Mouse (Mus musculus): ENCODE results near the gene Timm50. TPM values are rescaled to one million over a fixed set of nuclear protein-coding genes. Genes with fewer than 3 reads are reported as not detected.
A peak's percentile ranks its signal among the peaks of the same experiment; 100 is the strongest.

The Timm50 gene
- total and polyA plus RNA-seq, 3 experiments, result 66.6 to 101 (median 99.9) TPM

- no peak for DNase-seq
Observed at GRCm38 (mm10) chr7:28268576-28268975, 43.3 kb downstream of the Timm50 start.

GRCm38 (mm10) chr7:28268042-28268531 lies 43.8 kb downstream of the Timm50 start:
- peak; percentile 84 for DNase-seq

- peak; percentile 91 for DNase-seq
Observed at GRCm38 (mm10) chr7:28267129-28268041, 44.5 kb downstream of the Timm50 start, which contains the start of gene Eid2. Gene Eid2, plus strand, starts transcription at chr7:28267881.

- no peak for DNase-seq
Observed at GRCm38 (mm10) chr7:28265391-28265790, 46.5 kb downstream of the Timm50 start.

GRCm38 (mm10) chr7:28263786-28264185 lies 48.1 kb downstream of the Timm50 start:
- DNase-seq, result peak; percentile 69

- DNase-seq, result no peak
Observed at GRCm38 (mm10) chr7:28262861-28263260, 49.0 kb downstream of the Timm50 start.

Other genes with a start within 250 kb of the Timm50 start
- not detected for gene Fcgbp, start 240.8 kb downstream of the Timm50 start, total RNA-seq (2021)
- 0.04 and 0.07 TPM in 2 replicates for gene Fcgbp, start 240.8 kb downstream of the Timm50 start, polyA plus RNA-seq (2012; rRNA removed)
- not detected for gene 9530053A07Rik, start 182.6 kb downstream of the Timm50 start, total RNA-seq (2021)
- 0.01 TPM in 1 of 2 replicates, not detected in the other for gene 9530053A07Rik, start 182.6 kb downstream of the Timm50 start, polyA plus RNA-seq (2012; rRNA removed)
- 100 to 1,000 TPM in 1 of 2 experiments, 10 to 100 TPM in 1; 99.5 to 104 TPM for gene Fbl, start 142.4 kb downstream of the Timm50 start, total RNA-seq (2021)
- 27.2 and 34.7 TPM in 2 replicates for gene Fbl, start 142.4 kb downstream of the Timm50 start, polyA plus RNA-seq (2012; rRNA removed)
- 10 to 100 TPM; 25.5 to 33.4 TPM for gene Dyrk1b, start 132.6 kb downstream of the Timm50 start, total RNA-seq (2021)
- gene Dyrk1b, start 132.6 kb downstream of the Timm50 start, polyA plus RNA-seq (2012; rRNA removed), result 104 and 107 TPM in 2 replicates
- gene Eid2, start 44.2 kb downstream of the Timm50 start, total RNA-seq (2021), result 10 to 100 TPM; 23.4 to 24.4 TPM
- 30.4 and 36.8 TPM in 2 replicates for gene Eid2, start 44.2 kb downstream of the Timm50 start, polyA plus RNA-seq (2012; rRNA removed)
- gene Eid2b, start 34.3 kb downstream of the Timm50 start, total RNA-seq (2021), result 10 to 100 TPM in 1 of 2 experiments, 1 to 10 TPM in 1; 9.1 to 17.6 TPM
- 44.8 and 49.6 TPM in 2 replicates for gene Eid2b, start 34.3 kb downstream of the Timm50 start, polyA plus RNA-seq (2012; rRNA removed)
- not detected for gene Selenov, start 20.9 kb downstream of the Timm50 start, total RNA-seq (2021)
- 0.19 TPM in 1 of 2 replicates, not detected in the other for gene Selenov, start 20.9 kb downstream of the Timm50 start, polyA plus RNA-seq (2012; rRNA removed)
- under 1 TPM in 1 of 2 experiments, not detected in 1; 0.10 TPM for gene Dll3, start 9.8 kb downstream of the Timm50 start, total RNA-seq (2021)
- gene Dll3, start 9.8 kb downstream of the Timm50 start, polyA plus RNA-seq (2012; rRNA removed), result 0.16 and 0.29 TPM in 2 replicates
- gene Supt5, start 26.7 kb upstream of the Timm50 start, total RNA-seq (2021), result 100 to 1,000 TPM; 156 to 171 TPM
- gene Supt5, start 26.7 kb upstream of the Timm50 start, polyA plus RNA-seq (2012; rRNA removed), result 163 and 190 TPM in 2 replicates
- gene Rps16, start 38.6 kb upstream of the Timm50 start, total RNA-seq (2021), result 1,000 to 10,000 TPM in 1 of 2 experiments, 100 to 1,000 TPM in 1; 895 to 1,085 TPM
- gene Rps16, start 38.6 kb upstream of the Timm50 start, polyA plus RNA-seq (2012; rRNA removed), result 555 and 709 TPM in 2 replicates
- gene Plekhg2, start 60.5 kb upstream of the Timm50 start, total RNA-seq (2021), result 10 to 100 TPM; 14.9 to 15.6 TPM
- gene Plekhg2, start 60.5 kb upstream of the Timm50 start, polyA plus RNA-seq (2012; rRNA removed), result 22.5 and 23.2 TPM in 2 replicates
- gene Zfp36, start 68.2 kb upstream of the Timm50 start, total RNA-seq (2021), result 10 to 100 TPM; 16.3 to 19.4 TPM
- 25.9 and 32.3 TPM in 2 replicates for gene Zfp36, start 68.2 kb upstream of the Timm50 start, polyA plus RNA-seq (2012; rRNA removed)
- gene Med29, start 80.6 kb upstream of the Timm50 start, total RNA-seq (2021), result 10 to 100 TPM; 39.6 to 49.7 TPM
- 72.1 and 88.5 TPM in 2 replicates for gene Med29, start 80.6 kb upstream of the Timm50 start, polyA plus RNA-seq (2012; rRNA removed)
- gene Paf1, start 80.9 kb upstream of the Timm50 start, total RNA-seq (2021), result 100 to 1,000 TPM in 1 of 2 experiments, 10 to 100 TPM in 1; 73.4 to 104 TPM
- 323 and 399 TPM in 2 replicates for gene Paf1, start 80.9 kb upstream of the Timm50 start, polyA plus RNA-seq (2012; rRNA removed)
- 10 to 100 TPM in 1 of 2 experiments, 1 to 10 TPM in 1; 7.1 to 10.4 TPM for gene Gmfg, start 125.4 kb upstream of the Timm50 start, total RNA-seq (2021)
- gene Gmfg, start 125.4 kb upstream of the Timm50 start, polyA plus RNA-seq (2012; rRNA removed), result 0.58 and 0.89 TPM in 2 replicates
- gene Lrfn1, start 139.9 kb upstream of the Timm50 start, total RNA-seq (2021), result 10 to 100 TPM; 12.9 to 25.4 TPM
- gene Lrfn1, start 139.9 kb upstream of the Timm50 start, polyA plus RNA-seq (2012; rRNA removed), result 33.6 and 37.1 TPM in 2 replicates
- gene Ifnl2, start 198.4 kb upstream of the Timm50 start, total RNA-seq (2021), result not detected
- 0.33 and 1.00 TPM in 2 replicates for gene Ifnl2, start 198.4 kb upstream of the Timm50 start, polyA plus RNA-seq (2012; rRNA removed)
- gene Ifnl3, start 210.8 kb upstream of the Timm50 start, total RNA-seq (2021), result not detected
- 0.48 and 0.59 TPM in 2 replicates for gene Ifnl3, start 210.8 kb upstream of the Timm50 start, polyA plus RNA-seq (2012; rRNA removed)
- not detected for gene Sycn, start 228.8 kb upstream of the Timm50 start, total RNA-seq (2021)
- gene Sycn, start 228.8 kb upstream of the Timm50 start, polyA plus RNA-seq (2012; rRNA removed), result 0.44 and 0.48 TPM in 2 replicates
- not detected for gene Nccrp1, start 235.2 kb upstream of the Timm50 start, total RNA-seq (2021)
- gene Nccrp1, start 235.2 kb upstream of the Timm50 start, polyA plus RNA-seq (2012; rRNA removed), result 0.10 TPM in 1 of 2 replicates, not detected in the other